Mouse (Mus musculus) hindbrain, postnatal 0 days (tissue): ENCODE data around the gene Zcchc8. TPM values are rescaled to one million over a fixed set of nuclear protein-coding genes. Genes with fewer than 3 reads are reported as not detected.

Experiments used
- ATAC-seq: fragments of 200-750 bp; cut with Nextera tagmentation; 2 replicates; pipeline ENCODE4 v1.8.0; 2017; ENCODE audit warnings: mild to moderate bottlenecking, moderate TSS enrichment, moderate library complexity
- DNase-seq: peaks from one replicate; pipeline ENCODE4 v3.0.0-alpha.2; 2015; ENCODE audit warnings: low spot score
- H3K27ac ChIP-seq: fragments of 300-500 bp; sonication (generic); 2 replicates; pipeline ENCODE4 v1.5.1; 2014; ENCODE audit warnings: mild to moderate bottlenecking
- H3K27me3 ChIP-seq: fragments of 300-500 bp; sonication (generic); 2 replicates; pipeline ENCODE4 v1.6.1; 2014; ENCODE audit warnings: low read length, mixed read lengths; ENCODE audit not compliant: insufficient read depth
- H3K36me3 ChIP-seq: fragments of 300-500 bp; sonication (generic); 2 replicates; pipeline ENCODE4 v1.6.1; 2014; ENCODE audit warnings: low read length, mixed read lengths; ENCODE audit not compliant: insufficient read depth
- H3K4me1 ChIP-seq: fragments of 300-500 bp; sonication (generic); 2 replicates; pipeline ENCODE4 v1.6.1; 2014; ENCODE audit warnings: antibody characterized with exemption, low read length, mixed read lengths; ENCODE audit not compliant: insufficient read depth
- H3K4me2 ChIP-seq: fragments of 300-500 bp; sonication (generic); 2 replicates; pipeline ENCODE4 v1.6.1; 2014; ENCODE audit warnings: low read depth, mild to moderate bottlenecking, low read length, moderate library complexity, mixed read lengths
- H3K4me3 ChIP-seq: fragments of 300-500 bp; sonication (generic); 2 replicates; pipeline ENCODE4 v1.5.1; 2014; ENCODE audit warnings: low read length
- H3K9ac ChIP-seq: fragments of 300-500 bp; sonication (generic); replicated peaks from 2 replicates; pipeline ENCODE4 v1.6.1; 2014; ENCODE audit warnings: mild to moderate bottlenecking, low read length, moderate library complexity, mixed read lengths
- H3K9me3 ChIP-seq: fragments of 300-500 bp; sonication (generic); 2 replicates; pipeline ENCODE4 v1.6.1; 2016; ENCODE audit warnings: low read length, mixed read lengths
- CTCF ChIP-seq: IDR thresholded peaks from 2 replicates; pipeline ENCODE4 v1.5.1; 2016; ENCODE audit warnings: antibody characterized with exemption, control low read depth, low read depth
- WGBS: fragments of 180-500 bp; shearing (Covaris S2); extraction: QIAGEN DNeasy Blood & Tissue Kit; methylation state at CpG from one replicate; pipeline ENCODE4 v1.1.7; 2014; 5-methylcytosine and 5-hydroxymethylcytosine counted together
- polyA plus RNA-seq: library from polyadenylated mRNA; unstranded; fragments of >200 nt; fragmentation: Nextera tagmentation; extraction: Ambion mirVana; gene quantifications from 2 replicates; pipeline ENCODE4 v1.2.1, GENCODE M21; 2015
- total RNA-seq: library from RNA; depleted of rRNA; stranded (reverse); fragments of >200 nt; gene quantifications from 2 replicates; pipeline ENCODE4 v1.2.3, GENCODE M21; 2014

Zcchc8 gene
- total and polyA plus RNA-seq, 2 experiments from 2014 or later, result 23.9 to 40.0 TPM

DNA sequence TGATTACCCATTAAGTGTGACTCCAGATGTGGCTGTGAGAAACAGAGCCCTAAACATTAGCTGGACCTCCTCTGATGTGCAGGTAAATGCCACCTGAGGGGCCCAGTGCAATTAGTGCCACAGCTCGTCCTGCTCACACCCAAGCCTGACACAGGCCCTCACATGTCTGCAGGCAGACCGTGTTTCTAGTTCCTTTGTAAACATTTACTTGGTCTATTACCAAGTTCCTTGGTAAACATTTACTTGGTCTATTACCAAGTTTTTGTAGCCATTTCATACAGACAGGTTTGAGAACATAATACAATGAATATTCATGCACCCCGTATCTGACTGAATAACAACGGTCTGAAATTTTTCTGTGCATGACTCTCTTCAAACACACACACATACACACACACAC, 11.3 kb downstream of the Zcchc8 start:
- Histone ChIP-seq H3K36me3 (peaks cover 80% of the 10 kb centered on the region), H3K9me3 (no peaks in the 10 kb centered on the region), H3K4me2 (no peak overlapping the region), H3K9ac (no peak overlapping the region), H3K27me3 (no peaks in the 10 kb centered on the region), H3K4me3 (no peak overlapping the region), H3K27ac (no peak overlapping the region), H3K4me1 (no peaks in the 10 kb centered on the region)
- no peak for TF ChIP-seq CTCF
- 86% methylated on average over 4 of the region's 4 CpGs for WGBS
- DNase-seq (no peak), ATAC-seq (no peak)

DNA sequence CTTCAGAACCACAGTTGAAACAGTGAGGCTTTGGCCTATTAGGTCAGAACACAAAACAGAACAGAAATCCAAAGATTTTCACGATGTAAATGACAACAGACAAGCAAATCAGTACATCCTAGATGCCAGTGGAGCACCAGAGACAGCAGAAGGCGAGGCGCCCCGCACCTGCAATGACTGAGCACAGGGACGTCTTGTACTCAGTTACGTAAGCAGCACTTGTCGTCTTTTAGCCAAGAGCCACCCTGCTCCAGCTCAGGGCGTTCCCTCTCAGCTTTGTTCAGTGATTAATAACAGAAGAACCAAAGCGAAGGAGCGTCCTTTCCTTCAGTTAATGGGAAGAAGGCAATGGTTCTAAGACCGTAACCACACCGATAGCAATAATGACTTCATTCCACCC, 12.3 kb downstream of the Zcchc8 start:
- WGBS, result 93% methylated on average over 12 of the region's 12 CpGs
- no peak overlapping the region for H3K9ac ChIP-seq
- H3K27me3 ChIP-seq, result no peaks in the 10 kb centered on the region
- H3K4me1 ChIP-seq, result no peaks in the 10 kb centered on the region
- no peak for TF ChIP-seq CTCF
- H3K4me2 ChIP-seq, result no peak overlapping the region
- DNase-seq (no peak), ATAC-seq (no peak)
- H3K9me3 ChIP-seq, result no peaks in the 10 kb centered on the region
- no peak overlapping the region for H3K27ac ChIP-seq
- H3K36me3 ChIP-seq, result peaks cover 80% of the 10 kb centered on the region
- H3K4me3 ChIP-seq, result no peak overlapping the region

DNA sequence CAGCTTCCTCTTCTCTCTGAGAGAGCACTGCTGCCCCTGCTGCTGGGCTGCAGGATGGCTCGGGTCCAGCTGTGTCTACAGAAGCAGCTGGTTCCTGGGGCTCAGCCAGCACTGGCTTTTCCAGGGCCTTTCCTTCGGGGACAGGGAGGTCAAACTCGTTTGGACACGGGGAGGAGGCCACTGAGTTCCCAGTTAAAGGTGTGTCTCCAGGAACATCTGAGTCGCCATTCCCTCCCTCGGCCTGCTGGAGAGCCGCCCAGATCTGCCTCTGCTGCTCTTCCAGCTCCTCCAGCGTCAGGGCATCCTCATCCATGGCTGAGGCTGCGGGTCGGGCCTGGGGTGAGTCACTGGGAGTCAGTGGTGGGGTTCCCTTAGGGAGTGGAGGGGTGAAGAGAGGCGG, 20.3 kb downstream of the Zcchc8 start:
- peak; percentile 36 for TF ChIP-seq CTCF
- no peak for ATAC-seq

DNA sequence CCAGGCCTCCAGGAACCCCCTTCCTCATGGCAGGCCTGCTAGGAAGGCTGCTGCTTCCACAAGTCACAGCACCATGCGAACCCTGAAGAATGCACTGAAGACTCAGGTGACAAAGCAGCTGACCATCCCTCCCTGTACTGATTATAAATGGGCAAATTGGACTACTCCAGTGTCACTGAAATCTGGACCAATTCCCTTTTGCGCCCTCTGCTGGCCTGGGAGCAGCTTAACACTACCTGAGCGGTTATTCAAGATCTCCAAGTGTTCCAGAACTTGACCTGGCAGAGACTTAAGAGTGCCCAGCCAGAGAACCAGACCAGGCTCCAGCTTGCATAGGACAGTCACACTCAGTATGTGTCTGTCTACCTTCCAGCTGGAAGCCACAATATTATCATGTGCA, 21.7 kb downstream of the Zcchc8 start:
- DNase-seq (peak; percentile 88), ATAC-seq (peak; percentile 62; the same call in 1 of the 2 replicates)
- no peaks in the 10 kb centered on the region for H3K9me3 ChIP-seq
- H3K4me2 ChIP-seq, result no peak overlapping the region
- no peak overlapping the region for H3K27ac ChIP-seq
- H3K4me3 ChIP-seq, result no peak overlapping the region
- H3K9ac ChIP-seq, result no peak overlapping the region
- no peaks in the 10 kb centered on the region for H3K4me1 ChIP-seq
- WGBS, result 25% methylated on average over 3 of the region's 3 CpGs
- H3K36me3 ChIP-seq, result peaks cover 45% of the 10 kb centered on the region
- TF ChIP-seq CTCF, result peak; percentile 88
- no peaks in the 10 kb centered on the region for H3K27me3 ChIP-seq

More for the DNA sequence above, 20.3 kb downstream of the Zcchc8 start:
- Histone ChIP-seq H3K4me3 (no peak overlapping the region), H3K9me3 (no peaks in the 10 kb centered on the region), H3K9ac (no peak overlapping the region), H3K4me2 (no peak overlapping the region), H3K27me3 (no peaks in the 10 kb centered on the region), H3K27ac (no peak overlapping the region), H3K4me1 (no peaks in the 10 kb centered on the region), H3K36me3 (peaks cover 59% of the 10 kb centered on the region)
- peak; percentile 75 for DNase-seq
- 57% methylated on average over 11 of the region's 11 CpGs for WGBS

DNA sequence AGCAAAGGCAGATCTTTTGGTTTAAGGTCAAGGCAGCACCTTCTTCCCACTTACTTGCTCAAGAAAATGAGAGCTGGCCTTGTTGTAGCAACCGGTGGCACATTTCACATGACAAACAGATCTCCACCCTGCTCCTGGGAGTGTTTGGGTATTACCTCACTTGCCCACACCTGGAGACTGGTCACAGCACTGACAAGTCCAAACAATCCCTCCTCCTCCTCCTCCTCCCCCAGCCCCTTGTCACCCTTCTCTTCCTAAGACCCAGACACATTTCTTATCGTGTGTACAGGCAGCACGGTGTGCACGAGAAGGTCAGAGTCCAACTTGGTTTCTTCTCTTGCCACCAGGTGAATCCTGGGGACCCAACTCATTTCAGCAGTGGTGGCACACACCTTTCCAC, 23.9 kb downstream of the Zcchc8 start:
- no peaks in the 10 kb centered on the region for H3K27me3 ChIP-seq
- TF ChIP-seq CTCF, result no peak
- no peak overlapping the region for H3K27ac ChIP-seq
- no peak overlapping the region for H3K9ac ChIP-seq
- H3K4me1 ChIP-seq, result no peaks in the 10 kb centered on the region
- no peaks in the 10 kb centered on the region for H3K9me3 ChIP-seq
- H3K4me3 ChIP-seq, result no peak overlapping the region
- peaks cover 23% of the 10 kb centered on the region for H3K36me3 ChIP-seq
- no peak for DNase-seq
- WGBS, result 88% methylated on average over 4 of the region's 4 CpGs
- ATAC-seq, result no peak
- no peak overlapping the region for H3K4me2 ChIP-seq

DNA sequence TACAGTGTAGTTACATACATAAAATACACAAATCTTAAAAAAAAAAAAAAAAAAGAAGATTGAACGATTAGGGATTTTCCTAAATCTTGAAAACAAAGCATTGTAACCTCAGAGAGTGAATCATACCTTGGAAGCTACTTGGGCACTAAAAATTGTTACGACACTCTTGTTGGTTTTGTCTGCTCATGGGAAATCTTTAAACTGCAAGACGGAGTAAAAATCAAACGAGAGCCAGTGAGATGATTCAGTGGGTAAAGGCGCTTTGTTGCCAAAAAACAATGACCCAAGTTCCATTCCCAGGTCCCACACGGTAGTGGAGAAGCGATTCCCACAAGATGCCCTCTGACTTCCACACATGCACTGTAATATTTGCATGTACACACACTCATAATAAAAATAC, 24.7 kb downstream of the Zcchc8 start:
- Histone ChIP-seq H3K4me1 (no peaks in the 10 kb centered on the region), H3K4me3 (no peak overlapping the region), H3K9me3 (no peaks in the 10 kb centered on the region), H3K9ac (no peak overlapping the region), H3K36me3 (peaks cover 19% of the 10 kb centered on the region), H3K27ac (no peak overlapping the region), H3K27me3 (no peaks in the 10 kb centered on the region), H3K4me2 (no peak overlapping the region)
- TF ChIP-seq CTCF, result no peak
- WGBS, result 89% methylated on average over 7 of the region's 7 CpGs
- ATAC-seq, result no peak
- DNase-seq, result no peak

DNA sequence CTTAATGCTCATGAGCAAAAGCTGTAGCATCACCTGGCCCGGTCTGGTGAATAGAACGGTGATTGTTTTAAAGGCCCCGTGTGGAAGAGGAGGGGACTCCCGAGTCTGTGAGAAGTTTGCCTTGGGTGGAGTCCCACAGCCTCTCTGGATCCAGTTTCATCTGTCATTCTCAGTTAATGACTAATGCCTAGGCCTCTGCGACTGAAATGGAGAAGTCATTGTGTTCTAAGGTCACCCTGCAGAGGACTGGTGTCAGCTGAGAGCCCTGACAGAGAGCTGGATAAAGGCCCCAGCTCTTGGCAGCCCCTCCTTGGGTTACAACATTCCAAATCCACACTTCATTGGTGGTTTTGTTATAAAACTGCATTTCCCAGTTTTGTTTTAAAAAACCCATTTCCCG, 26.4 kb downstream of the Zcchc8 start:
- DNase-seq (no peak), ATAC-seq (no peak)
- Histone ChIP-seq H3K4me3 (no peak overlapping the region), H3K27ac (no peak overlapping the region), H3K36me3 (peaks cover 7% of the 10 kb centered on the region; the same call in 1 of the 2 replicates), H3K9me3 (no peaks in the 10 kb centered on the region), H3K27me3 (no peaks in the 10 kb centered on the region), H3K4me2 (no peak overlapping the region), H3K9ac (no peak overlapping the region), H3K4me1 (no peaks in the 10 kb centered on the region)
- 57% methylated on average over 6 of the region's 6 CpGs for WGBS
- no peak for TF ChIP-seq CTCF
